Mouse (Mus musculus) stomach, postnatal 0 days (tissue): ENCODE measurements around the gene Fhit. TPM values are rescaled to one million over a fixed set of nuclear protein-coding genes. Genes with fewer than 3 reads are reported as not detected.

ENCODE experiments used
- ATAC-seq: fragments of 200-750 bp; cut with Nextera tagmentation; 2 replicates; pipeline ENCODE4 v1.8.0; 2017; ENCODE audit not compliant: low FRiP score, low TSS enrichment
- DNase-seq: peaks from one replicate; pipeline ENCODE4 v3.0.0-alpha.2; 2016; ENCODE audit warnings: low spot score
- H3K27ac ChIP-seq: fragments of 300-500 bp; sonication (generic); replicated peaks from 2 replicates; pipeline ENCODE4 v1.5.1; 2014; ENCODE audit warnings: mild to moderate bottlenecking, control low read depth
- H3K27me3 ChIP-seq: fragments of 300-500 bp; sonication (generic); 2 replicates; pipeline ENCODE4 v1.6.1; 2014; ENCODE audit warnings: low read length; ENCODE audit not compliant: control insufficient read depth, insufficient read depth
- H3K36me3 ChIP-seq: fragments of 300-500 bp; sonication (generic); 2 replicates; pipeline ENCODE4 v1.6.1; 2014; ENCODE audit warnings: low read length, mixed read lengths; ENCODE audit not compliant: control insufficient read depth, insufficient read depth
- H3K4me1 ChIP-seq: fragments of 300-500 bp; sonication (generic); replicated peaks from 2 replicates; pipeline ENCODE4 v1.6.1; 2014; ENCODE audit warnings: antibody characterized with exemption; ENCODE audit not compliant: control insufficient read depth, insufficient read depth
- H3K4me2 ChIP-seq: fragments of 300-500 bp; sonication (generic); replicated peaks from 2 replicates; pipeline ENCODE4 v1.6.1; 2014; ENCODE audit warnings: low read depth, mild to moderate bottlenecking, control low read depth, moderate library complexity
- H3K4me3 ChIP-seq: fragments of 300-500 bp; sonication (generic); 2 replicates; pipeline ENCODE4 v1.5.1; 2014; ENCODE audit warnings: low read depth, low read length, control low read depth
- H3K9ac ChIP-seq: fragments of 300-500 bp; sonication (generic); 2 replicates; pipeline ENCODE4 v1.6.1; 2014; ENCODE audit warnings: mild to moderate bottlenecking, low read length, control low read depth, mixed read lengths
- H3K9me3 ChIP-seq: fragments of 300-500 bp; sonication (generic); 2 replicates; pipeline ENCODE4 v1.6.1; 2016; ENCODE audit warnings: low read length; ENCODE audit not compliant: control insufficient read depth
- CTCF ChIP-seq: IDR thresholded peaks from 2 replicates; pipeline ENCODE4 v1.5.1; 2016; ENCODE audit warnings: antibody characterized with exemption, low read depth, mild to moderate bottlenecking, moderate library complexity
- EP300 ChIP-seq: optimal IDR thresholded peaks from 2 replicates; pipeline ENCODE3; 2016; ENCODE audit warnings: antibody characterized with exemption
- WGBS: fragments of 180-500 bp; shearing (Covaris S2); extraction: QIAGEN DNeasy Blood & Tissue Kit; methylation state at CpG from one replicate; pipeline ENCODE4 v1.1.7; 2014; 5-methylcytosine and 5-hydroxymethylcytosine counted together
- polyA plus RNA-seq: library from polyadenylated mRNA; unstranded; fragments of >200 nt; fragmentation: Nextera tagmentation; extraction: Ambion mirVana; gene quantifications from 2 replicates; pipeline ENCODE4 v1.2.1, GENCODE M21; 2015

Fhit gene
- polyA plus RNA-seq, 1 experiment from 2014 or later = 12.2 TPM

DNA sequence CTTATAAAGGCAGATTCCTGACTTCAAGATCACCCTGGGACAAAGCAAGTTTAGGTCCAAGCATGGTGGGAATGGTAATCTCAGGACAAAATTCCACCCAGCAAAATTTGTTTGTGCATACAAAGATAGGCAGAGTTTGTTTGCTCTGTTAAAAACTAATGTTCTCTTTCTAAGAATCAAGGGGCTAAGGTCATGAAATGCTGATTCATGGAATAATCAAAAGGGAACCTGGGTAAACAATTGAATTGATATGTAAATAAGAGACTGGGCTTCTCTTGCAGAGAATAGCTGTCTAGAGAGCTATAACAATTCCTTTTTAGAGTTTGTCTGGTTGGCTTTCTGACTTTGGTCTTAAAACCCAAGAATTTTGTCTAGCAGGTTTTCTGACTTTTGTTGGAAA, 647.8 kb downstream of the Fhit start:
- no peak overlapping the region for H3K27ac ChIP-seq
- no peak overlapping the region for H3K4me2 ChIP-seq
- H3K36me3 ChIP-seq = no peaks in the 10 kb centered on the region
- ATAC-seq (no peak; the same call in 1 of the 2 replicates), DNase-seq (no peak)
- no peaks in the 10 kb centered on the region for H3K27me3 ChIP-seq
- no peak for TF ChIP-seq EP300
- no peak for TF ChIP-seq CTCF
- H3K4me3 ChIP-seq = no peak overlapping the region
- no peak overlapping the region for H3K9ac ChIP-seq
- H3K9me3 ChIP-seq = no peaks in the 10 kb centered on the region
- H3K4me1 ChIP-seq = no peaks in the 10 kb centered on the region

DNA sequence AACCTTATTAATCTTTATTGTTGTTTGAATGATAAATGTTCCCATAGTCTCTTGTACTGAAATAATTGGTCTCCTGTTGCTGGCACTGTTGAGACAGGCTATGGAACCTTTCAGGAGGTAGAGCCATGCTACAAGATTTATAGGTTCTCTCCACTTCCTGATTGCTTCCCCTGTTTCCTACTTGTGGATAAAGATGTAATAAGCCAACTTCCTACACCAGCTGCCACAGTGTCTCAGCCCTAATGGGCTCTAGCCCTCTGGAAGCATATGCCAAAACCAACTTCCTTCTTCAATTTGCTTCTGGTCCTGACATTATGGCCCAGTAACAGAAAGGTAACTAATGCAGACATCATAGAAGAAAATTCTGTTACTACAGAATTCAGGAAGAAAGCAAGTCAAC, 652.6 kb downstream of the Fhit start:
- Histone ChIP-seq H3K9ac (no peak overlapping the region), H3K4me2 (no peak overlapping the region), H3K4me1 (no peaks in the 10 kb centered on the region), H3K9me3 (no peaks in the 10 kb centered on the region), H3K4me3 (no peak overlapping the region), H3K36me3 (no peaks in the 10 kb centered on the region), H3K27me3 (no peaks in the 10 kb centered on the region), H3K27ac (no peak overlapping the region)
- DNase-seq (no peak), ATAC-seq (no peak)
- TF ChIP-seq CTCF = no peak
- no peak for TF ChIP-seq EP300

DNA sequence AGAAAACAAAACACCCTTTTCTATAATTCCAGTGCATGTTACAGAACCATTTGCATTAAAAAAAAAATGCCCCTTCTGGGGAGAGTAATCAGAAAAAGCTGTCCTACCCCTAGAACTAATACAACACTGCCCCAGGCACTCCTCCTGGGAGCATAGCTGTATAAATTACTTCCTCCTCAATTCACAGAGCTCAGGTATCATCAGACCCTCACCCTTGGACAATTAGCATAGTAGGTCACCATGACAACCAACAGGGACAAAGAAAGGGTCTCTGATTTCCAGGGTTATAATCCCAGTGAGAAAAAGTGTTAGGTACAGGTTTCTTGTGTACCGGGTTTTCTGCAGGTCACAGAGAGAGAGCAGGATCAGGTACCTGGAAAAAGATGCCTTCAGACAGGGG, 654.3 kb downstream of the Fhit start:
- no peaks in the 10 kb centered on the region for H3K4me1 ChIP-seq
- no peak overlapping the region for H3K4me2 ChIP-seq
- H3K9me3 ChIP-seq = no peaks in the 10 kb centered on the region
- 57% methylated on average over 1 of the region's 1 CpGs for WGBS
- no peak for ATAC-seq
- H3K4me3 ChIP-seq = no peak overlapping the region
- TF ChIP-seq EP300 = no peak
- no peak for TF ChIP-seq CTCF
- H3K27me3 ChIP-seq = no peaks in the 10 kb centered on the region
- H3K9ac ChIP-seq = no peak overlapping the region
- no peaks in the 10 kb centered on the region for H3K36me3 ChIP-seq
- no peak for DNase-seq
- no peak overlapping the region for H3K27ac ChIP-seq

DNA sequence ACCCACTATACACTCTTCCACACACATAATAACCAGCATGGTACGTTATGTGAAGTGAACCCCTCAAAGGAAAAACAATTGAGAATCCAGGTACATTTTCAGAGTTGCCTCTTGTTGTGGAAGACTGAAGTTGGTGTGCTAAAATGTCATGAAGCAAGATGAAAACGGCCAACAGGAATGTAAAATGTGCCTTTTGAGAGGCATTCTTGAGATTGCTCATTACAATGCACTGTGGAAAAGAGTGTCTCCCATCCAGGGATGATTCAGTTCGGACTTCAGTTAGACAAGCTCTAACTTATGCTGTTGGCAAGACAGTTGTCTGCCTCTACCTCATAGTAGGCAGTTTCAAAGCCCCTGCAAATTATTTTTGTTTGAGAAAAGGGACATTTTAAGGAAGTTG, 676.0 kb downstream of the Fhit start:
- Histone ChIP-seq H3K27me3 (no peaks in the 10 kb centered on the region), H3K9ac (no peak overlapping the region), H3K9me3 (no peaks in the 10 kb centered on the region), H3K27ac (no peak overlapping the region), H3K4me2 (no peak overlapping the region), H3K4me3 (no peak overlapping the region), H3K4me1 (no peaks in the 10 kb centered on the region), H3K36me3 (no peaks in the 10 kb centered on the region)
- no peak for DNase-seq
- TF ChIP-seq EP300 = no peak
- TF ChIP-seq CTCF = no peak
- 79% methylated on average over 3 of the region's 3 CpGs for WGBS
- no peak for ATAC-seq

DNA sequence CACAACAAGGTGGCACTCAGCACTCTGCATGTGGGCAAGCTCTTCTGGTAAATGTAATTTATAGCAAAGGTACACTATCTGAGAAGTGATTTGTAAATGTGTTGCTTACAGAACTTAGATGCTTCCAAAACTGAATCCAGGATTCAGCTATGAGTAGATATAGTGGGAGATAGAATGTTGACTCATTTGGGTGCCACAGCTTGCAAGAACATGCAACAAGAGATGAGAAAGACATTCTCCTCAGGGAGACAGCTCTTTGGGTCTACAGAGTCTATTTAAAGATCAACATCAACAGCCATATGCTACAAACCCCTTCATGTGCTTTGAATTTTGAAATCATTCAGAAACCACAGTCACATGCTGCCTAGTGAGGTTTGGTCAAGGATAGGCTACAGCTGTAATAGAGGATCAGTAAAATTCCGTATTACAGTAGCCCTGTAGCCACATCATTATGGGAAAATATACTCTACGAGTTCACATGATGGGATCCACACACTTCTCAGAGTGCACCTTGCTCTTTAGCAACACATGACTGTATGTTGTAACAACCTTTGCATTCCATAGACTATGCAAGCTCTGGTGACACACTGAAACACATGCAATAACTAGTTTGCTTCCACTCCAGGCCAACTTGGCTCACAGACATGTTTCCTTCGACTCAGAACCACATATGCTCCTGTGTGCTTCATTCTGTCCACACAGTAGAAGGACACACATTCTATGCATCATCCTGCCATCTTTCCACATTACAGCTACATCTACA, 678.8 kb downstream of the Fhit start:
- Histone ChIP-seq H3K4me2 (no peak overlapping the region), H3K9ac (no peak overlapping the region), H3K27ac (no peak overlapping the region), H3K27me3 (no peaks in the 10 kb centered on the region), H3K9me3 (no peaks in the 10 kb centered on the region), H3K36me3 (no peaks in the 10 kb centered on the region), H3K4me1 (no peaks in the 10 kb centered on the region), H3K4me3 (no peak overlapping the region)
- 89% methylated on average over 3 of the region's 3 CpGs for WGBS
- TF ChIP-seq CTCF = no peak
- no peak for TF ChIP-seq EP300
- no peak for DNase-seq
- no peak for ATAC-seq

DNA sequence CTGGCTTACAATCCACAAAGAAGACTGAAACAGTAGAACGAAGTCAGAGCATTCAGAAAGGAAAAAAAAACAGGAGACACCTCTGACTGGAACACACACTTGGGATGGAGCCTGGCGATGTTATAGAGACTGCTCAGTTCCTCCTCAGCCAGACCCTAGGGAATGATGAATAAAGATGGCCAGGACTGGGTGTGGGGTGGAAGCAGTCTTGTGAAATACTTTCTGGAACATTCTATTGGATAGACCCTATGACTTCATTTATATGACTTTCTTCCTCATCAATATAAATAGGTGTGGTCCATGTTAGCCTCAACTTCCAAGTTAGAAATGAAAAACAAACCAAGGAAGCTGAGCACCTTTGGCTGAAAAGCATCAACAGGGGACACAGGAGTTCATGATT, 680.5 kb downstream of the Fhit start:
- Histone ChIP-seq H3K4me2 (no peak overlapping the region), H3K27ac (no peak overlapping the region), H3K9me3 (no peaks in the 10 kb centered on the region), H3K9ac (no peak overlapping the region), H3K36me3 (no peaks in the 10 kb centered on the region), H3K4me3 (no peak overlapping the region), H3K27me3 (no peaks in the 10 kb centered on the region), H3K4me1 (no peaks in the 10 kb centered on the region)
- ATAC-seq (no peak), DNase-seq (no peak)
- WGBS = 67% methylated on average over 2 of the region's 2 CpGs
- TF ChIP-seq EP300 (no peak), CTCF (no peak)
